Mouse (Mus musculus) myocyte (in vitro differentiated cells): Measurements from ENCODE around the gene Khk. TPM values are rescaled to one million over a fixed set of nuclear protein-coding genes. Genes with fewer than 3 reads are reported as not detected.
A peak's percentile ranks its signal among the peaks of the same experiment; 100 is the strongest.

Experiments used
- H3K27me3 ChIP-seq: one replicate; pipeline ENCODE4 v1.6.1; 2011; ENCODE audit not compliant: control insufficient read depth, insufficient read depth, insufficient read length
- H3K36me3 ChIP-seq: one replicate; pipeline ENCODE4 v1.6.1; 2011; ENCODE audit not compliant: control insufficient read depth, insufficient read depth
- H3K4me2 ChIP-seq: one replicate; pipeline ENCODE4 v1.6.1; 2011; ENCODE audit warnings: low read depth, control low read depth
- H3K4me3 ChIP-seq: one replicate; pipeline ENCODE4 v1.5.1; 2011; ENCODE audit warnings: mild to moderate bottlenecking, control low read depth, moderate library complexity
- H3K79me2 ChIP-seq: one replicate; pipeline ENCODE4 v1.6.1; 2011; ENCODE audit not compliant: control insufficient read depth, insufficient read depth
- H3ac ChIP-seq: one replicate; pipeline ENCODE4 v1.6.1; 2011; ENCODE audit not compliant: control insufficient read depth, insufficient read length
- CEBPB ChIP-seq: IDR thresholded peaks from 2 replicates; pipeline ENCODE4 v1.6.1; 2011; ENCODE audit warnings: mild to moderate bottlenecking, moderate library complexity; ENCODE audit not compliant: poor library complexity, insufficient read depth, severe bottlenecking
- E2F4 ChIP-seq: IDR thresholded peaks from one replicate; pipeline ENCODE4 v1.6.1; 2011; ENCODE audit warnings: mild to moderate bottlenecking, control low read depth, moderate library complexity; ENCODE audit not compliant: insufficient read depth
- MAX ChIP-seq: IDR thresholded peaks from one replicate; pipeline ENCODE4 v1.6.1; 2011; ENCODE audit warnings: low read depth, mild to moderate bottlenecking, control low read depth
- MYOD1 ChIP-seq, 3 experiments: IDR thresholded peaks; one replicate each; pipeline ENCODE4 v1.6.1; 2011; ENCODE audit warnings: control low read depth in 2 of 3, low read depth in 2 of 3, mild to moderate bottlenecking in 2 of 3, moderate library complexity in 1 of 3; ENCODE audit not compliant: insufficient read length in 2 of 3, control insufficient read depth in 1 of 3
- MYOG ChIP-seq, 3 experiments: IDR thresholded peaks; one replicate each; pipeline ENCODE4 v1.6.1; 2011; ENCODE audit warnings: control low read depth in 2 of 3, low read depth in 2 of 3, mild to moderate bottlenecking in 2 of 3; ENCODE audit not compliant: insufficient read length in 2 of 3, control insufficient read depth in 1 of 3, insufficient read depth in 1 of 3
- POLR2A ChIP-seq: IDR thresholded peaks from one replicate; pipeline ENCODE4 v1.6.1; 2011; ENCODE audit warnings: low read depth, mild to moderate bottlenecking, control low read depth, moderate library complexity; ENCODE audit not compliant: insufficient read length
- POLR2AphosphoS2 ChIP-seq: IDR thresholded peaks from one replicate; pipeline ENCODE4 v1.6.1; 2011; ENCODE audit warnings: low read depth, control low read depth; ENCODE audit not compliant: insufficient read length
- REST ChIP-seq: IDR thresholded peaks from one replicate; pipeline ENCODE4 v1.6.1; 2011; ENCODE audit warnings: mild to moderate bottlenecking, control low read depth, moderate library complexity; ENCODE audit not compliant: insufficient read depth, insufficient read length
- SRF ChIP-seq: IDR thresholded peaks from one replicate; pipeline ENCODE4 v1.6.1; 2011; ENCODE audit warnings: low read depth; ENCODE audit not compliant: control insufficient read depth, insufficient read length
- TCF12 ChIP-seq: IDR thresholded peaks from one replicate; pipeline ENCODE4 v1.6.1; 2011; ENCODE audit warnings: mild to moderate bottlenecking, control low read depth; ENCODE audit not compliant: poor library complexity, insufficient read depth, severe bottlenecking
- TCF3 ChIP-seq: IDR thresholded peaks from one replicate; pipeline ENCODE4 v1.6.1; 2011; ENCODE audit warnings: low read depth, control low read depth; ENCODE audit not compliant: insufficient read length
- USF1 ChIP-seq: IDR thresholded peaks from one replicate; pipeline ENCODE4 v1.6.1; 2011; ENCODE audit warnings: low read depth, mild to moderate bottlenecking, control low read depth, moderate library complexity
- polyA plus RNA-seq: library from polyadenylated mRNA; unstranded; fragments of >200 nt; fragmentation: generic; extraction: Trizol; gene quantifications from one replicate; pipeline ENCODE4 v1.2.1, GENCODE M21; 2012; ENCODE audit warnings: missing spikeins

Khk gene
- polyA plus RNA-seq, 1 experiment = 16.6 TPM

GRCm38 (mm10) chr5:30944344-30944743 is 23.1 kb downstream of the Khk start:
- no peak overlapping the region for H3ac ChIP-seq
- H3K36me3 ChIP-seq = no peaks in the 10 kb centered on the region
- H3K79me2 ChIP-seq = no peaks in the 10 kb centered on the region
- no peaks in the 10 kb centered on the region for H3K27me3 ChIP-seq
- H3K4me3 ChIP-seq = peak overlapping the region; percentile 17
- peak overlapping the region; percentile 66 for H3K4me2 ChIP-seq
- TF ChIP-seq REST (no peak), E2F4 (no peak), TCF12 (no peak), SRF (no peak), POLR2AphosphoS2 (no peak), USF1 (no peak), POLR2A (no peak), TCF3 (no peak), MYOG (IDR thresholded peaks at IDR 0.05; ENCODE audit: control insufficient read depth in 1 of 3, insufficient read depth in 1 of 3, insufficient read length in 2 of 3, low read depth in 2 of 3) (no peak), CEBPB (no peak), MYOD1 (IDR thresholded peaks at IDR 0.05; ENCODE audit: control insufficient read depth in 1 of 3, insufficient read length in 2 of 3, low read depth in 2 of 3) (no peak), MAX (no peak)

GRCm38 (mm10) chr5:30944956-30945781 is 23.9 kb downstream of the Khk start, which contains the start of gene Cgref1:
Cgref1 (minus strand) TSS chr5:30945591.
- Histone ChIP-seq H3K79me2 (no peaks in the 10 kb centered on the region), H3K4me2 (peak within 1 kb of the TSS; percentile 66), H3K4me3 (peak within 1 kb of the TSS; percentile 17), H3K27me3 (no peaks in the 10 kb centered on the region), H3ac (no peak within 1 kb of the TSS), H3K36me3 (no peaks in the 10 kb centered on the region)
- TF ChIP-seq POLR2AphosphoS2 (no peak), USF1 (no peak), MYOD1 (IDR thresholded peaks at IDR 0.05; ENCODE audit: control insufficient read depth in 1 of 3, insufficient read length in 2 of 3, low read depth in 2 of 3) (peak in 2 of 3 experiments; percentile 10 to 36), MYOG (IDR thresholded peaks at IDR 0.05; ENCODE audit: control insufficient read depth in 1 of 3, insufficient read depth in 1 of 3, insufficient read length in 2 of 3, low read depth in 2 of 3) (peak in 1 of 3 experiments; percentile 52), POLR2A (peak; percentile 30)

GRCm38 (mm10) chr5:30948620-30949019 is 27.4 kb downstream of the Khk start:
- TF ChIP-seq MYOG (IDR thresholded peaks at IDR 0.05; ENCODE audit: control insufficient read depth in 1 of 3, insufficient read depth in 1 of 3, insufficient read length in 2 of 3, low read depth in 2 of 3) (no peak), POLR2AphosphoS2 (no peak), MYOD1 (IDR thresholded peaks at IDR 0.05; ENCODE audit: control insufficient read depth in 1 of 3, insufficient read length in 2 of 3, low read depth in 2 of 3) (no peak), REST (no peak), CEBPB (no peak), E2F4 (no peak), USF1 (no peak), TCF3 (no peak), POLR2A (no peak), SRF (no peak), TCF12 (no peak), MAX (no peak)
- Histone ChIP-seq H3K27me3 (no peaks in the 10 kb centered on the region), H3ac (no peak overlapping the region), H3K4me2 (peak overlapping the region; percentile 94), H3K79me2 (peaks cover 16% of the 10 kb centered on the region), H3K36me3 (peaks cover 3% of the 10 kb centered on the region), H3K4me3 (peak overlapping the region; percentile 39)

GRCm38 (mm10) chr5:30949654-30950326 is 28.6 kb downstream of the Khk start:
- Histone ChIP-seq H3K79me2 (peaks cover 20% of the 10 kb centered on the region), H3K4me3 (peak overlapping the region; percentile 39), H3ac (peak overlapping the region; percentile 41), H3K4me2 (peak overlapping the region; percentile 94), H3K36me3 (peaks cover 14% of the 10 kb centered on the region), H3K27me3 (no peaks in the 10 kb centered on the region)
- TF ChIP-seq REST (no peak), MYOG (IDR thresholded peaks at IDR 0.05; ENCODE audit: control insufficient read depth in 1 of 3, insufficient read depth in 1 of 3, insufficient read length in 2 of 3, low read depth in 2 of 3) (peak; percentile 3 to 88 (median 55)), CEBPB (no peak), POLR2AphosphoS2 (peak; percentile 75), TCF12 (peak; percentile 5), USF1 (no peak), POLR2A (peak; percentile 83), SRF (no peak), TCF3 (no peak), MYOD1 (IDR thresholded peaks at IDR 0.05; ENCODE audit: control insufficient read depth in 1 of 3, insufficient read length in 2 of 3, low read depth in 2 of 3) (peak in 2 of 3 experiments; percentile 64 to 83), MAX (no peak), E2F4 (peak; percentile 60)
